12 mouse cellular contexts compared by ENCODE assay signal in genomic region chr6:128301458-128301857, GRCm38 (mm10). TPM values are rescaled to one million over a fixed set of nuclear protein-coding genes. Genes with fewer than 3 reads are reported as not detected.
DNase-seq lines count a peak whose midpoint lies in the region; ATAC-seq and TF ChIP-seq lines count a peak whose summit lies in the region.
"Had no signal": no experiment of that assay in that cellular context is flagged by ENCODE, and none has a peak within 500 bp of the region (broad histone marks: within the 10 kb centered on the region; RNA-seq: fewer than 3 reads in every experiment).

No protein-coding gene starts in this region.

- TF ChIP-seq EP300 in heart, postnatal 0 days (IDR thresholded peaks at IDR 0.05; ENCODE audit: low read depth) = no peak

- TF ChIP-seq CTCF in heart, postnatal 0 days (IDR thresholded peaks at IDR 0.05; ENCODE audit: low read depth) = no peak

- H3K9me3 ChIP-seq in kidney, embryonic 14.5 days (ENCODE audit: control insufficient read depth, low read length) = no peaks in the 10 kb centered on the region
- H3K9me3 ChIP-seq in heart, postnatal 0 days (replicated peaks; ENCODE audit: control insufficient read depth, low read length) = no peaks in the 10 kb centered on the region
- no peaks in the 10 kb centered on the region for H3K9me3 ChIP-seq in midbrain, embryonic 14.5 days (ENCODE audit: control insufficient read depth, low read length)

- DNase-seq in cerebellum, adult 9-11 months = peak; percentile 11
- no peak for DNase-seq in cerebellum, adult 18-20 months
- no peak for DNase-seq in kidney, postnatal 4 days
- DNase-seq in heart, postnatal 0 days (ENCODE audit: low spot score) = no peak
- no peak for DNase-seq in midbrain, embryonic 14.5 days
- DNase-seq in c-Kit-positive CD71-positive TER-119-positive erythroid progenitor cells, embryonic 14.5 days (ENCODE audit: low spot score) = no peak
- no peak for DNase-seq in layer of hippocampus, adult 9-10 months (ENCODE audit: low spot score)
- DNase-seq: adrenal gland, postnatal 25 days; gastrocnemius, postnatal 25 days; spleen, adult 18-20 months had no signal

- H3K4me2 ChIP-seq in kidney, embryonic 14.5 days (replicated peaks; ENCODE audit: low read depth, low read length) = peak overlapping the region; percentile 98
- H3K4me2 ChIP-seq in heart, postnatal 0 days (ENCODE audit: low read depth, low read length) = peak overlapping the region; percentile 96
- H3K4me2 ChIP-seq in midbrain, embryonic 14.5 days (ENCODE audit: low read length) = peak overlapping the region; percentile 100; the same call in 1 of the 2 replicates

- 36% methylated on average over 11 of the region's 11 CpGs for WGBS in kidney, embryonic 14.5 days
- WGBS in heart, postnatal 0 days = 29% methylated on average over 11 of the region's 11 CpGs
- 45% methylated on average over 11 of the region's 11 CpGs for WGBS in midbrain, embryonic 14.5 days

- H3K27ac ChIP-seq in kidney, embryonic 14.5 days (ENCODE audit: low read depth, low read length) = no peak overlapping the region
- peak overlapping the region; percentile 88 for H3K27ac ChIP-seq in heart, postnatal 0 days (ENCODE audit: low read depth)
- H3K27ac ChIP-seq in midbrain, embryonic 14.5 days (replicated peaks; ENCODE audit: low read depth, low read length) = no peak overlapping the region

- no peaks in the 10 kb centered on the region for H3K36me3 ChIP-seq in kidney, embryonic 14.5 days (ENCODE audit: control insufficient read depth, insufficient read depth, low read length)
- no peaks in the 10 kb centered on the region for H3K36me3 ChIP-seq in heart, postnatal 0 days (replicated peaks; ENCODE audit: control insufficient read depth, insufficient read depth, low read length)
- H3K36me3 ChIP-seq in midbrain, embryonic 14.5 days (ENCODE audit: control insufficient read depth, insufficient read depth, low read length) = no peaks in the 10 kb centered on the region

- no peak overlapping the region for H3K9ac ChIP-seq in kidney, embryonic 14.5 days (ENCODE audit: low read depth, low read length)
- no peak overlapping the region for H3K9ac ChIP-seq in heart, postnatal 0 days (replicated peaks; ENCODE audit: low read depth, low read length)
- H3K9ac ChIP-seq in midbrain, embryonic 14.5 days (replicated peaks; ENCODE audit: low read length) = no peak overlapping the region

- peak overlapping the region; percentile 71; the same call in 1 of the 2 replicates for H3K4me3 ChIP-seq in kidney, embryonic 14.5 days (ENCODE audit: low read length)
- peak overlapping the region; percentile 83 for H3K4me3 ChIP-seq in heart, postnatal 0 days (ENCODE audit: low read depth, low read length)
- H3K4me3 ChIP-seq in midbrain, embryonic 14.5 days (replicated peaks; ENCODE audit: low read depth, low read length) = 0 out of 2 replicates have a peak overlapping the region, but pooled peaks have one; percentile 62

- H3K4me1 ChIP-seq in kidney, embryonic 14.5 days (ENCODE audit: control insufficient read depth, insufficient read depth, low read length) = peaks cover 6% of the 10 kb centered on the region
- H3K4me1 ChIP-seq in heart, postnatal 0 days (ENCODE audit: control insufficient read depth, insufficient read depth) = no peaks in the 10 kb centered on the region
- peaks cover 8% of the 10 kb centered on the region; the same call in 1 of the 2 replicates for H3K4me1 ChIP-seq in midbrain, embryonic 14.5 days (ENCODE audit: control insufficient read depth, insufficient read depth, low read length)

- H3K27me3 ChIP-seq in kidney, embryonic 14.5 days (ENCODE audit: control insufficient read depth, insufficient read depth, low read length) = peaks cover 17% of the 10 kb centered on the region
- peaks cover 5% of the 10 kb centered on the region; the same call in 1 of the 2 replicates for H3K27me3 ChIP-seq in heart, postnatal 0 days (ENCODE audit: control insufficient read depth, insufficient read depth, low read length)
- peaks cover 46% of the 10 kb centered on the region for H3K27me3 ChIP-seq in midbrain, embryonic 14.5 days (ENCODE audit: control insufficient read depth, insufficient read depth, low read length)

- no peak for ATAC-seq in kidney, embryonic 14.5 days (ENCODE audit: low FRiP score, low TSS enrichment)
- ATAC-seq in heart, postnatal 0 days (ENCODE audit: insufficient read depth, low read depth) = no peak
- ATAC-seq in midbrain, embryonic 14.5 days (ENCODE audit: low FRiP score, low TSS enrichment) = no peak

RNA-seq across cellular contexts. Expression of gene Tead4, which starts 0.8 kb away (rescaled TPM):
- 1.5 and 2.2 TPM in 2 replicates for polyA plus RNA-seq in kidney, embryonic 14.5 days (2014; fragmentation: Nextera tagmentation; extraction: Ambion mirVana)
- 3.2 and 4.2 TPM in 2 replicates for total RNA-seq in heart, postnatal 0 days (2014; rRNA removed; ENCODE audit: low replicate concordance)
- 1.3 and 1.5 TPM in 2 replicates for polyA plus RNA-seq in heart, postnatal 0 days (2015; fragmentation: Nextera tagmentation; extraction: Ambion mirVana)
- 0.19 and 0.55 TPM in 2 replicates for polyA plus RNA-seq in midbrain, embryonic 14.5 days (2014; fragmentation: Nextera tagmentation; extraction: Ambion mirVana)
- total RNA-seq: common myeloid progenitor, adult 5-6 weeks had no signal

RNA-seq across cellular contexts. Expression of gene Tulp3, which starts 54.2 kb away (rescaled TPM):
- polyA plus RNA-seq in kidney, embryonic 14.5 days (2014; fragmentation: Nextera tagmentation; extraction: Ambion mirVana) = 22.3 and 28.1 TPM in 2 replicates
- total RNA-seq in heart, postnatal 0 days (2014; rRNA removed; ENCODE audit: low replicate concordance) = 3.2 and 5.1 TPM in 2 replicates
- 3.7 and 5.1 TPM in 2 replicates for polyA plus RNA-seq in heart, postnatal 0 days (2015; fragmentation: Nextera tagmentation; extraction: Ambion mirVana)
- 11.5 and 13.8 TPM in 2 replicates for polyA plus RNA-seq in midbrain, embryonic 14.5 days (2014; fragmentation: Nextera tagmentation; extraction: Ambion mirVana)
